Mouse (Mus musculus): ENCODE data around the gene Cav1. TPM values are rescaled to one million over a fixed set of nuclear protein-coding genes. Genes with fewer than 3 reads are reported as not detected.
A peak's percentile ranks its signal among the peaks of the same experiment; 100 is the strongest.

The Cav1 gene
- total RNA-seq, 2 experiments from 2014 or later: 28.7 to 42.9 TPM

DNA sequence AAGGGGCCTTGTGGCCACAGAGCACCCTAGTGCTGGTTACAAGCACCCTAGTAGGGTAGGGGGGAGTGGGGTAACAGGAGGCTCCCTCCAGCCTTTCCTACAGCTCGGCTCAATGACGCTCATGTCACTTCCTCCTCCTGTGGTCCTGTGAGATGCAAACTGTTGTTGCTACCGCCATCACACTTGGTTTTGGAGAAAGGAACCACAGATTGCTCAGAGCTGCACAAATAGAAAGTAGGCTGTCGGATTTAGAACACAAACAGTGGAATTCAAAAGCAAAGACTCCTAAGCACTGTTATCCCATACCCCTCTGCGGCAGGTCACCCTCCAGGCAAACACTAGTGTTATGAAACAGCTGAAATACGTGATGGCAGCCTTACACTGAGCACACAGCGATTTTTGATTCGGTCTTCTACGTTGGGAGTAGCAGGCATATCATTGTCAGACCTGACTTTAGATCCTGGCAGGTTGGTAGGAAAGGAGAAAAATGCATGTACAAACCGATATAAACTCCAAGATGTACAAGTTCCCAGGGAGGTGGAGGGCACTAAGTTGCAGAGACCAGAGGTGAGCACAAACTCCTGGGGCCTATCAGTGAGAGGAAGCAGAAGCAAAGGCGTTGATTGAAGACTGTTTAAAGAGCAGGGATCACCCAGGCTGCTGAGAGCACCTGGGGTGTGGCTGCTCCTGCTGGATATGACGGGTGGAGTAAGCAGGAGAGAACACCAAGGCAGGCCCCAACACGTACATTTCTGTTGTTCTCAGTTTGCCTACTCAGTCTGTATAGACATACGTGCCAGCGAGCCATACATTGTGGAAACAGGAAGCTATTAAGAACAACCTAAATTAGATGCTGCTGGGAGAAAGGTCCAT is 10.4 kb downstream of the Cav1 start:
- DNase-seq (ENCODE audit: low spot score in 2 of 2): no peak

DNA sequence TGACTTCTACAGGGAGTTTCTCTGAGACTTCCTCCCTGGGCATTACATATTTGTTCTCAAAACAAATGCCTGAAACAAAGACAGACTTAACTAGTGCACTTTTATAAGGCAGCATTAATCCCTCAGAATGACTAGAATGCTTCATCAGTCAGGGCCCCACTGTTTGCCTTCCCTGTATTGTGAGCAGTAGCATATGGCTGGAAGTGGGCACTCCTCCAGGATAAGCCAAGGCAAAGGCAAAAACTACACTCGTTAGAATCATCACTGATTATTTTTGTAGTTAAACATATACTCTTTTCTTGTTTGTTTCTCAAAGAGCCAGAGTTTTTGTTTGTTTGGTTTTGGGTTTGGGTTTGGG is 11.0 kb downstream of the Cav1 start:
- DNase-seq (ENCODE audit: low spot score in 2 of 2): no peak

DNA sequence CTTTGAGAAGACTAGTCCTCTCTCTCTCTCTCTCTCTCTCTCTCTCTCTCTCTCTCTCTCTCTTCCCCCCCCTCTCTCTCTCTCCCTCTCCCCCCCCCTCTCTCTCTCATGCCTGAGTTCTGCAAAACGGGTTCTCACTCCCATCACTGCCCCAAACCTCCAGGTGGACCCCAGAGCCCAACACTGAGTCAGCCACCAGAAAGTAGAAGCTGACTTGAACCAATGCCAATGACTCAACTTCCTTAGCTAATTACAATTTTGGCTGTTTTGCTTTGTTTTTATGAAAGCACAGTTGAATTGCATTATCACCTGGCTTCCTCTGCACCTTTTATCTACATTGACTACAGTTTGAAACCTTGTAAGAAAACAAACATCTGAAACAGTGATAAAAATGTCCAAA is 11.8 kb downstream of the Cav1 start:
- no peak for DNase-seq (ENCODE audit: low spot score in 2 of 2)

DNA sequence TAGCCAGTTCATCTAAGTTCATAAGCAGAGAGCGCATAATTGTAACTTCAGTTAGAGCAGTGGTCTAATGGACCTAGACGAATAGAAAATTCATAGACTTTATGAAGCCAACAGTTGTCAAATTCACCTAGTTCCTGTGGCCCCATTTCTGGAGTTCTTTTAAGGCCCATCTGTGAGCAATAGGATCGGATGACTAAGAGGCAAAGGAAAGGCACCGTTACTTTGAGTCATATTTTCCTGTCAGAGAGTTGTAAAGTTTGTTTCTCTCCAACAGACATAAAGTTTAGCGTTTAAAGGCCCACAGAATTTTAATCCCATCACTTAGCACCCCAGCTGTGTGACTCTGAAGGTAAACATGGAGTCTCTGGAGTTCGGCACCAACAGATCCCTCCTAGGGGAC is 15.8 kb downstream of the Cav1 start:
- DNase-seq (ENCODE audit: low spot score in 2 of 2): no peak

DNA sequence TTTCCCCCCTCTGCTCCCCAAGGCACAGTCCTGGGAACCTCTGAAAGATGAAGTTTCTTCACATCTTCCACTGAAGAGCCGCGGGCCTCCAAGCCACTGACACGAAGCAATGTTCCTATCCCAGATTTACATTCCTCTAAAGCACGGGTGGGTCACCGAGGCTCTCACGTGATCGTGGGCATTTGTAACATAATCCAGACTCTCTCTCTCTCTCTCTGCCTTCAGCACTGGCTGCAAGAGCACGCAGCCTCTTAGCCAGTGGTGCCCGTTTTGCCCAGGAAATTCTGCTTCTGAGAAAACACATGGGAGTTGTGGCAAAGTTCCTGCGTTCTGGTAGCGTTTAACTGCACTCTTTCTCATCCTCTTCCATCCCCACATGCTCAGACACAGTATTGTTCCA is 21.1 kb downstream of the Cav1 start:
- DNase-seq (ENCODE audit: low spot score in 2 of 2): no peak

DNA sequence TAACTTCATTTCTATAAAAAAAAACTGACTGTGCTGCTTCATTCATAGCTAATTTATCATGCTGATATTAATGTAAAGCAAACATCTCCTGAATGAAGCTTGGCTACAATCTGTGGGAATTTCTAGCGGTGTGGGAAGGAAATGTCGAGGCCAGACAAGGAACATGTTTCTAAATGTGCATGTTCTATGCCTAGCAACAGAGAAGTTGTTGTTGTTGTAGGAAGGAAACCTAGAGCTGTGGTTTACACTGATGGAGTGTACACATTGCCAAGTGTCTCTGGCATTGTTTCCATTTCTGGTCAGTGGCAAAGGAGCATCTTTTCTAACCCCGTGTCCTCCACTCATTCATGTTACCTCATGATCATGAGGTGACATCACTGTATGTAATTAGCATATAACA is 23.7 kb downstream of the Cav1 start:
- DNase-seq (ENCODE audit: low spot score in 2 of 2): no peak

DNA sequence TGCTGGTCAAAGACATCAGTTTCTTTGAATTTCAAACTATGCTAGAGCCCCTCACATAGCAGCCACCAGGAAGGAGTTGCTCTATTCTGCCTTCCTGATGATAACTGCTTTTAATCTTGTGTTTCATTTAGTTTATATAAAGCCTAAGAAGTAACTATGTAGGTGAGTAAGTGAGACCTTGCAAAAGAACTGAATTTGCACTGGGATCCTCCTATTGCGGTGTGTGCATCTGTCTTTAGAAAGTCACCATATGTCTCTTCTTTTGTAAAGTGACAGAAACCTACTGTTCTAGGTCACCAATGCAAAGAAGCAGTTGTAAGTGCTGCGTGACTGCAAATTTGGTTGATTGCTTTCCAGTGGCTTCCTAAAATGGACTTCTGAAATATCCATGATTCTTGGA is 31.6 kb downstream of the Cav1 start:
- DNase-seq (ENCODE audit: low spot score in 2 of 2): no peak

DNA sequence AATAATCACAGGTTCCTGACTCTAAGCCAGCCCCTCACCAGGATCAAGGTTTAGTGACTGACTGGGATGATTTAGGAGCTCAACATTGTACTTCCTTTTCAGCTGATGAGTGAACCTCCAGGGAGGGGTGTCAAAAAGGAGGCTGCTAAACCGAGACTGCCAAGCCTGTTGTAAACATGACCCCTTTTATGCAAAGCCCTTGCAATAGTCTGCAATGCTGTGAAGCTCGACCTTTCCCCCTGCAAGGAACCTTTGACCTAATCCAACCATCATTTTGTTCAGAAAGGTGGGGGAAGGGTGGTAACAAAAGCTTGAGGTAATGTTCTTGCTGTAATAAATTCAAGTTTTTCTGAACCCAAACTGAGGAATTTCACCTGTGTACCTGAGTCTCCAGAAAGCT is 34.3 kb downstream of the Cav1 start:
- no peak for DNase-seq (ENCODE audit: low spot score in 2 of 2)

DNA sequence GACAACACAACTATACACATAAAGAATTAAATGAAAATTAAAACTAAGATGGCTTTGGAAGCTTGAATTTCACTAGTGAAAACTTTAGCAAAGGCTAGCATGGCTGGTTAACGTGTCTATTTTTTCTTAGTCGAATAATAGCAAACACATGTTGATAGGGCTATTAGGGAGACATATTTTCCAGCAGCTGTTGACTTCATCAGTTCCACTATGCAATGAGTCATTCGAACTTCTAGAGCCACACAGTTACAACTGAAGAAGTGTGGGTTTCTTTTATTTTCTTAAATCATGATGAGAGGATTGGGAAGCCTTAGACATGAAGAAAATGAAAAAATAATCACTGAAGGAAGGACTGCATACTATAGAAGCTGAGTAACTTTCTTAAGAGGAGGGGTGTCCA is 41.9 kb downstream of the Cav1 start:
- no peak for DNase-seq (ENCODE audit: low spot score in 2 of 2)

DNA sequence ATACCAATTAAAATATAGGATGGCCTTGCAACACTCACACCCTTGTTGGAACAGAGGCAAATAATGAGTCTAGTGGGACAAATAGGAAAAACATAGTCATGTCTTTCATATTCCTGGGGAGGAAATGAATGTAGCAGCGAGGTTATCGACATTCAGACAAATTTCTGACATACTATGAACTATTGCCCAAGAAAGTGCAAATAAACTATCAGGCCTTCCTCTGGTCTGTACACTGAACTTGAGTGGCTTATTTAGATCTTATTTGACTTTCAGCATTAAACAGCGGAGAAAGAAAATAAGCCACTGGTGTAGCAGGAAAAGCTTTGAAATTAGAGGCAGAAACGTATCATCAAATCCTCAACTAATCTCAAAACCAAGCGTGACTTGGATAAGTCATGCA is 44.7 kb downstream of the Cav1 start:
- DNase-seq (ENCODE audit: low spot score in 2 of 2): no peak

DNA sequence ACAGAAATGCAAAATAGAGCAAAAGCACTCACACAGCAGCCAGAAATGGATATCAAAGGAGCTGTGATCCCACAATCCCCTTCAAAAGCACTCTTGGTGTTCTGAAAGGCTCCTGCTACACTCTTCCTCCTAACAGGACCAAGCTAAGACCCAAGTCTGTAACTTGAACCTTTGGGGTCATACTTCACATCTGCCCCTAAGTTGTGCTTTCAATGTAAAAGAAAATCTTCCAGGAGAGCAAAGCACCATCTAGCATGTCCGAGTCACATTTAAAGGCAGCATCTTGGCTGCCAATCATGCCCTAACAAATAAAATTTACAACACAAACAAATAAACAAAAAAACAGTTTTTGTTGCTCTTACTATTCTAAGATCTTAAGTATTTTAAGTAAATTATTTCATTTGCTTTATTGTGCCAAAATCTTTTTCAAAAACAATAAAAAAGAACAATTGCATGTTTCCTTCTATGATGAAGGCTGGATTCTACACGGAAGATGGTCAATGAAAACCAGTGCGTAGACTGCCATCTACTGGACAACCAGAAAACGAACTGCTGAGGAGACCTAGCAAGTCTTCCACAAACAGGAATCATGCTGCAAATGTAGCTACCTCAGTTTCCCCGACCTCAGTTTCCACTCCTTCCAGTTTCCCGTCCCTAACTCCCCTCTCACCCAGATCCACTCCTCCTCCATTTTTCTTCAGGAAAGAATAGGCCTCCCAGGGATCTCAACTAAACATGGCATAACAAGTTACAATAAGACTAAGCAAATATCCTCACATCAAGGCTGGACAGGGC is 53.0 kb downstream of the Cav1 start:
- peak; percentile 10 to 69 for DNase-seq (ENCODE audit: low spot score in 2 of 2)

DNA sequence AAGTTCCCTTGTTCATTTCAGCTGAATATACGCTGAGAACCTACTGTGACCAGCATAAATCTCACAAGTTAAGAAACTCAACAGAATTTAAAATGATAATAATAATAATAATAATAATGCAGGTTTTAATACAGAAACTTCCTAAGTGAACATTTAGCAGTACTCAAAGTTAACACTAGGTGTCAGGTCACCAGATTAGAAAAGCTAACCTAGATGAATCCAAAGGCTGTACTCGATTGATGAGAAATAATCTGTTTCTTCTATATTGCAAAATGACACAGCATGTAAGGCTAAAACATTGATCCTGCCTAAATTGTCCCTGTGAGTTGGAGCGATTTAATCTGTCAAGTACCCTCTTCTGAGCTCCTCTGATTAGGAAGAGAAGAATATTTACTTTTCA is 56.6 kb downstream of the Cav1 start:
- peak in 1 of 2 experiments; percentile 35 for DNase-seq (ENCODE audit: low spot score in 2 of 2)

DNA sequence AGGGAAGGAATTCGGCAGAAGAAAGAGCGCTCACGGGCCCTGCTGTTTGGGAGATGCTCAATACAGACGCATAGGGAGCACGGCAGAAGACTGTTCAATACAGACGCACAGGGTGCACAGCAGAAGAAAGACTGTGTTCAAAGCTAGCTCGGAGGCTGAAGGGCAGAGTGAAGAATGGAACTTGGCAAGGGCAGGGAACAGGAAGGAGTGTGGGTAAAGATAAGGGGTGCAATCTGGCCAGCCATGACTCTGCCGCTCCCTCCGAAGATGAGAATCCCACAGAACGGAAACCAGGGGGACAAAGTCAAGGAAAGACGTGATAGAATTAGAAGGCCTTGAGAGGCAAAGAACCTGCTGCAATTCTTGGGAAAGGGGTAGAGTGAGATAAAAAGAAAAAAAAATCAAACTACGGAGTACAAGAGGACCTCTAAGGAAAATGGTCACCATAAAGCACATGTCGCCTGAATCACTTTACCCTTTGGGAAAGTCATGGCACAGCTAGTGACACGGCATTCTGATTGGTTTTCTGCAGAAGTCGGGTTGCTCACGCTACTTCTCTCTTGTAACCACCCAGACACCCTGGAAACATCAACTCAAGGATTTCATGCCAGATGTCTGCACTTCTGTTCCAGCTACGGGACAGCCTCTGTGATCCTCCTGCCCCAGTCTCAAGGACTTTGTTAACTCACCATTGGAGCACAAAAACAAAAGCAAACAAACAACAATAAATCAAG is 57.5 kb downstream of the Cav1 start:
- DNase-seq (ENCODE audit: low spot score in 2 of 2): no peak

DNA sequence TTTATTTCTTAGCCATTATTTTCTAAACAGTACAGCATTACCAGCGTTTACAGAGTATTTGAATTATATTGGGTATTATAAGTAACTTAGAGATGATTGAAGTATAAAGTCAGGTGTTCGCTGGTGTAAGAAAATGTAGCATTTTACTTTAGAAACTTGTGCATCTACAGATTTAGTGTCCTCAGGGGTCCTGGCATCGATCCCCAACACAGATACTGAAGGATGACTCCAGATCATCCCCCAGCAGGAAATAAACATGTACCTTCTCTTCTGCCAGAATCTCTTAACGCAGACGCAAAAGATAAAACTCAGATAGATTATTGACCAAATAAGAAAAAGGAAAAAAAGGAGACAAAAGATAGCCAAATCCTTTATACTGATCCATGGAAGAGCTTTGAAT is 68.2 kb downstream of the Cav1 start:
- no peak for DNase-seq (ENCODE audit: low spot score in 2 of 2)

DNA sequence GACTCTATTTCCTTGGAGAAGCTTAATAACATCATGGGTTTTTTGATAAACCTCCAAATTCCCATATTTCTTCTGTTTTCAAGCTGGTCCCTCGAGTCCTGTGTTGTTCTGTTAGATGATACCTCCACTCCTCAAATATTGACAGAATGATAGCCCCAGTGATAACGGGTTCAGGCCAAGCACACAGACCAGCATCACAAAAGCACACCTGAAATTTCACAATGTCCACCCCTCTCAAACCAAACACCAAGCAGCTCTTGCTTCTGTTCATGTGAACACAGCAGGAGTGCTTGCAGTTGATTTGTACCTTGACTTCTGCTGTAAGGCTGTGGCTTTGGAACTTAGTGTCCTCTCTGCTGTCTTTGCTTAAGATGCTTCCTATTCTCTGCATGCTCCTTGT is 71.2 kb downstream of the Cav1 start:
- DNase-seq (ENCODE audit: low spot score in 2 of 2): no peak

DNA sequence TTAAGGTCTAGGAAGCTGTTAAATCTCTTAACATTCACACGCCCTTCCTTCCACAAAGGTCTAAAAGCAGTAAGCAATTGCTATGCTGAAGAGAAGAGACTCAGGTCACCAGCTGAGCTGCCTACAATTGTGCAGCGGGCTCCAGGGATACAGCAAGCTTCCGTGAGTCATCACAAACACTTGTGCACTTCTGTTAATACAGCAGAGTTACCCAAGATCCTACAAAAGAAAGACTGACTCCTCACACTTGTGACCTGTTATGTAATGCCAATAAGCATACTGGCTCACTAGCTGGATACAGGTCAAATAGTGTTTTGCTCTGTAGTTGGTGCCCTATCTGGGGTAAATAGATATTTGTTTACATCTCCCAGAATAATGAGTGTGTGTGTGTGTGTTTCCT is 74.0 kb downstream of the Cav1 start:
- no peak for DNase-seq (ENCODE audit: low spot score in 2 of 2)

DNA sequence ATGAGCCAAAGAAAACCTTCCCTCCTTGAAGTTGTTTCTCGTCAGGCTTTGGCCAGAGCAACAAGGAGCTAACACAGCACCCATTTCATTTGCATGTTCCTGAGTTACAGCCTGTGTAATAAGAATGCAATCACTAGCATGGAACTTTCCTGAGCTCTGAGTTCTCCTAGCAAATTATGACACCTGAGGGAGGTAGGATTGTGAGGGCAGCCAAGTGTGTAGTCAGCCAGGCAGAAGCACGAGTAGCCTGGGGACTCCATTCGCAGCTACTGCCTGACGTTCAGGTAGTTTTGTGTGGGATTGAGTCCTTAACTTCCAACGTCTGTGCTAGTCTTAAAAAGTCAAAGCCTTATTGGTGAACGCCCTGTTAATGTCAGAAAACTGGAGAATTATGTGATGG is 75.6 kb downstream of the Cav1 start:
- no peak for DNase-seq (ENCODE audit: low spot score in 2 of 2)

DNA sequence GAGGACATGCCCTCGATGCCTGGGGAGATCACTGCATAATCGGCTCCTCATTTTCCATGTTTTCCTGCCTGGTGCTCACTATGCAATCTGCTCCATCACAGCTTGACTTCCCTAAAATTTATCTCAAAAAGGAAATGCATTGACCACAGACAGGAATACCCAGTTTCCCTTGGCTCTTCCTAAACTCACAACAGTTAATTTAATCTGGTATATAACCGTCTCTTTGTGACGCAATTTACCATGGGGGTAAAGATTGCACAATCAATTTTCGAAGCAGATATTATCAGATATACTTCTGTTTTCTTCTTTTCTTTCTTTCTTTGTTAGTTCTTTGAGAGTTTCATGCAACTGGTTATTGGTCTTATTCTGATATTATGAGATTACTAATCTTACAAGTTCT is 79.4 kb downstream of the Cav1 start:
- DNase-seq (ENCODE audit: low spot score in 2 of 2): no peak

DNA sequence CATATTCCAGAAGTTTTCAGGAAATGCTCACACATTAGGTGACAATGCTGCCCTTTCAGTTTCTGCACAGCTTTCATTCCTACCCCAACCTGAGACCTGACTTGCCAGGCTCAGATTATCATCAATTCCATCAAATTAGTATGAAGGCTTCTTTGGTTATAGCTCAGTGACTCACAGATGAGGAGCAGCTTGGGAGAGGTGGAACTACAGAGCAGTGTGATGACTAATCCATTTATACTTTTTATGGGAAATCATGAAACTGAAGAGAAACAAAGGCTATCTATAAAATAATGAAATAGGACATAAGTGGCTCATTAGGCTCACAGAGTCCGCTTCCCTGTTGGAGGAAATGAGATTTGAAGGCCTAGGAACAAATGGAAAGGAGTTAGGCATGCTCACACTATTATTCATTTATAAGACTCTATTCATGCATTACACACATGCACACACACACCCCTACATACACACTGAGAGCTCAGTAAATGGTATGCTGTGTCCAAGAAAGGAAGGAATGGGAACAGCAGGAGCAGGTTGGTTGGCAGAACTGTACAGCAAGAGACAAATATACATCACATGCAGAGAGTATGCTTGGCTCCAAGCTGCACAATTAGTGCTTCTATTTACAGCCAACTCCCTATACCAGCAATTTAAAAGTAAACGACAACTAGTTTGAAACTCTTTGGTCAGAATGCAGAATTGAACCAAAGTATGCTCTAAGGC is 82.0 kb downstream of the Cav1 start:
- no peak for DNase-seq (ENCODE audit: low spot score in 2 of 2)

Data from layer of hippocampus, postnatal 14 days (tissue).